Mouse (Mus musculus) erythroblast, embryonic 14.5 days (primary cell): ENCODE data around the gene Gm6525. TPM values are rescaled to one million over a fixed set of nuclear protein-coding genes. Genes with fewer than 3 reads are reported as not detected.

ENCODE experiments used
- H3K27me3 ChIP-seq: 2 replicates; pipeline ENCODE4 v1.6.1; 2012; ENCODE audit warnings: inconsistent platforms; ENCODE audit not compliant: control insufficient read depth
- H3K36me3 ChIP-seq: 2 replicates; pipeline ENCODE4 v1.6.1; 2012; ENCODE audit warnings: mild to moderate bottlenecking, inconsistent platforms; ENCODE audit not compliant: control insufficient read depth
- H3K4me1 ChIP-seq: 2 replicates; pipeline ENCODE4 v1.6.1; 2012; ENCODE audit warnings: inconsistent platforms; ENCODE audit not compliant: control insufficient read depth
- H3K4me3 ChIP-seq: replicated peaks from 2 replicates; pipeline ENCODE3; 2012; ENCODE audit warnings: moderate library complexity, mild to moderate bottlenecking, inconsistent platforms
- H3K9me3 ChIP-seq: 2 replicates; pipeline ENCODE4 v1.6.1; 2012; ENCODE audit warnings: low read length, inconsistent platforms, mixed read lengths; ENCODE audit not compliant: control insufficient read depth
- GATA1 ChIP-seq: IDR thresholded peaks from 2 replicates; pipeline ENCODE4 v1.6.1; 2012; ENCODE audit warnings: low read length, inconsistent platforms, mixed read lengths
- TAL1 ChIP-seq: IDR thresholded peaks from 3 replicates; pipeline ENCODE4 v1.6.1; 2012; ENCODE audit warnings: low read length, inconsistent platforms, mixed read lengths
- polyA plus RNA-seq: library from polyadenylated mRNA; stranded (reverse); fragments of >175 nt; gene quantifications from 2 replicates; pipeline ENCODE4 v1.2.3, GENCODE M21; 2012

The Gm6525 gene
- polyA plus RNA-seq, 1 experiment: not detected

DNA sequence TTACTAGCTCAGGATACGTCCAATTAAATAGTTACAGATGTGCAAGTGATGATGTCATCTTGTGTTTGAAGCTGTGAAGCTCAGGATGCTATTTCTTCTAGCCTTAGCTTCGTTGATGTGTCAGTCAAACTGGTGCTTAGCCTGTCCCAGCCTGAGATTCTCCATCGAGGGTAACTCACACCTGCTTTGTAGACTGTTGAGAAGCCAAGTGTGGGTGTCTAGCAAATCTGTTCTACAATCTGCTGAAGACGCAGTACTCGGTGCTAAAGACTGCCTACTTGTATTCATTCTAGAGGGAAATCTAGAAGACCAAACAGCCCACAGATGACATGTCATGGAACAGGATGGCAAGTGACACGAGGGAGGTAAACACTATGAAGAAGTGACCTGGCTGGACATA lies 31.7 kb downstream of the Gm6525 start:
- H3K4me1 ChIP-seq: no peaks in the 10 kb centered on the region
- H3K4me3 ChIP-seq: no peak overlapping the region
- peaks cover 6% of the 10 kb centered on the region; the same call in 1 of the 2 replicates for H3K27me3 ChIP-seq
- TF ChIP-seq GATA1 (no peak), TAL1 (no peak)
- H3K36me3 ChIP-seq: no peaks in the 10 kb centered on the region; the same call in 1 of the 2 replicates
- H3K9me3 ChIP-seq: no peaks in the 10 kb centered on the region

GRCm38 (mm10) chr3:84206106-84206505 lies 32.2 kb downstream of the Gm6525 start:
- TF ChIP-seq TAL1 (no peak), GATA1 (no peak)
- H3K36me3 ChIP-seq: no peaks in the 10 kb centered on the region; the same call in 1 of the 2 replicates
- H3K4me3 ChIP-seq: no peak overlapping the region
- H3K27me3 ChIP-seq: peaks cover 6% of the 10 kb centered on the region; the same call in 1 of the 2 replicates
- no peaks in the 10 kb centered on the region for H3K9me3 ChIP-seq
- H3K4me1 ChIP-seq: no peaks in the 10 kb centered on the region

DNA sequence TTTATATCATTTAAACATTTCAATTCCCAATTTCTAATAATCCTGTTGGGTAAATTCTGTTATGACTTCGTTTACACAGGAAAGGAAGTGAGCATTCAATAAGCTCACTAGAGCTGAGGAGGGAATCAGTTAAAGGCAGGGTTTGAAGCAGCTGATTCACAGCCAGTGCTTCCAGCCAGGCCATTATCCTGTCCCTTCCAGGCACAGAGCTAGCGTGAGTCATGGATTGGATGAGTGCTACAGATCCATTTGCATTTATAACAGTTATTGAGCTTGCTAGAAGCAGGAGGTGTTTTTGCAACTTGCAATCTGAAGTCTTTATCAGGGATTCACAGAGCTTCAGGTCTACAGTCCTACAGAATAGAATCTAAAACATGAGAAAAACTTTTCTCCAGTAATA lies 33.5 kb downstream of the Gm6525 start:
- Histone ChIP-seq H3K4me1 (no peaks in the 10 kb centered on the region), H3K9me3 (no peaks in the 10 kb centered on the region), H3K4me3 (no peak overlapping the region), H3K27me3 (peaks cover 4% of the 10 kb centered on the region; the same call in 1 of the 2 replicates), H3K36me3 (no peaks in the 10 kb centered on the region; the same call in 1 of the 2 replicates)
- TF ChIP-seq TAL1: no peak
- no peak for TF ChIP-seq GATA1

GRCm38 (mm10) chr3:84208475-84208874 lies 34.6 kb downstream of the Gm6525 start:
- Histone ChIP-seq H3K9me3 (no peaks in the 10 kb centered on the region), H3K4me1 (no peaks in the 10 kb centered on the region), H3K4me3 (no peak overlapping the region), H3K27me3 (peaks cover 4% of the 10 kb centered on the region; the same call in 1 of the 2 replicates), H3K36me3 (no peaks in the 10 kb centered on the region; the same call in 1 of the 2 replicates)
- TF ChIP-seq GATA1: no peak
- TF ChIP-seq TAL1: no peak

- no peak for TF ChIP-seq GATA1
- no peak for TF ChIP-seq TAL1
- H3K4me1 ChIP-seq: no peaks in the 10 kb centered on the region
- no peak overlapping the region for H3K4me3 ChIP-seq
- no peaks in the 10 kb centered on the region; the same call in 1 of the 2 replicates for H3K36me3 ChIP-seq
- H3K27me3 ChIP-seq: peaks cover 4% of the 10 kb centered on the region; the same call in 1 of the 2 replicates
- no peaks in the 10 kb centered on the region for H3K9me3 ChIP-seq
Measured at GRCm38 (mm10) chr3:84208917-84209513, 35.1 kb downstream of the Gm6525 start.

DNA sequence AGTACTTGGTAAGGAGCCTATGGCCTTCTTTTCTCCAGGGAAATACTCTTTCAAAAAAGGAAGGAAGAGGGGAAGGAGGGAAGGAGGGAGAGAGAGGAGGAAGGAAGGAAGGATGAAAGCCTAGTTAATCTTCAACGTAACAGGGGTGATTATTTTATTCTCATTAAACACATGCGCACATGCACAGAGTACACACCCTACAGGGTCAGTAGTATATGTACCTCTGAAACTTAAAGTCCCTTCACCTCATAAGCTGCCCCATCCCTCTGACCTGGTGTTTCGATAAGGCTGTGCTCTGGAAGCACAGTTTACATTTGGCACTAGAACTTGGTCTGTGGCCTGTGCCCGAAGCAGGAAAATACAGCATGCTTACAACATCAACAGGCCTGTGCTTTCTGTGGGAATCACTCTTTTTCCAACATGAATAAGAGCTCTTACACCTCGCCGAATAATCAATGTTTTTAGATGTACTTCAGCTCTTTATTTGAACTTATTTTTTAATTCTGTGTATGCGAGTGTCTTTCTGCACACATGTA lies 37.5 kb downstream of the Gm6525 start:
- H3K4me3 ChIP-seq: no peak overlapping the region
- H3K27me3 ChIP-seq: peaks cover 4% of the 10 kb centered on the region; the same call in 1 of the 2 replicates
- H3K9me3 ChIP-seq: no peaks in the 10 kb centered on the region
- TF ChIP-seq GATA1 (no peak), TAL1 (no peak)
- no peaks in the 10 kb centered on the region for H3K4me1 ChIP-seq
- H3K36me3 ChIP-seq: no peaks in the 10 kb centered on the region; the same call in 1 of the 2 replicates

DNA sequence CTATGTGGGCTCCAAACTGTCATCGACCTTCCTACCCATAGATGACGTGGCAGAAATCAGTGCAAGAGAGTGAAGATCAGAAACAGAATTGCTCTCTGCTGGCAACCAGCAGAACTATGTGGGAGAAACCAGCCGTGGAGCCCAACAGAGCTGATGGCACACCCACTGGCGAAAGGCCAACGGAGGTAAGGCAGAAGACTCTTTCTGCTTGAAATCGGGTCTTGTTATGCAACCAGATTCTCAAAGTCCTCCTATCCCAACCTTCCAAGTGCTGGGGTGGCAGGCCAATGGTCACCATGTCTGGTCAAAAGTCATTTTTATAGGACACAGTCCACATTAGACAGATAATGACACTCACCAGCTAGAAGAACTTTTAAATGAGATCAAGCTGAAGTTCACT lies 40.6 kb downstream of the Gm6525 start:
- Histone ChIP-seq H3K9me3 (no peaks in the 10 kb centered on the region), H3K4me3 (no peak overlapping the region), H3K27me3 (peaks cover 21% of the 10 kb centered on the region), H3K36me3 (no peaks in the 10 kb centered on the region), H3K4me1 (no peaks in the 10 kb centered on the region)
- TF ChIP-seq GATA1 (no peak), TAL1 (no peak)

DNA sequence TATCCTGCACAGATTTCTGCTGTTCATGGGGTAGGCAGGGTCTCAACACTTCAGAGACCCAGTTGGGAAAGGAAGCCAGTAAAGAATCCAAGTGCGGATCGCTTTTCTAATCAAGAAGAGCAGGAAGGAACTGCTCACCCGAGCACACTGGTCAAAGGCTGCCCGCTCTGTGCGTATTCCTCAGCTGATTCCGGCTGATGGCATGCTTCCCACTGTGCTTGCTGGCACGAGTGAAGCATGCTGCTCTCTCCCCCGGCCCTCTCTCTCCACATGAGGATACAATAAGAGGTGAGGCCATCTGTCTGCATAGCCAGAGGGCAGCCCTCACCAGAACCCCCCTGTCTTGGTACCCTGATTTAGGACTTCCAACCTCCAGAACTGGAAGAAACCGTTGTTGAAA lies 41.3 kb downstream of the Gm6525 start:
- Histone ChIP-seq H3K4me1 (no peaks in the 10 kb centered on the region), H3K27me3 (peaks cover 27% of the 10 kb centered on the region), H3K36me3 (no peaks in the 10 kb centered on the region), H3K4me3 (no peak overlapping the region), H3K9me3 (no peaks in the 10 kb centered on the region)
- TF ChIP-seq GATA1: no peak
- no peak for TF ChIP-seq TAL1

- no peak overlapping the region for H3K4me3 ChIP-seq
- no peaks in the 10 kb centered on the region for H3K9me3 ChIP-seq
- peaks cover 33% of the 10 kb centered on the region for H3K27me3 ChIP-seq
- TF ChIP-seq TAL1 (no peak), GATA1 (no peak)
- H3K4me1 ChIP-seq: no peaks in the 10 kb centered on the region
- no peaks in the 10 kb centered on the region for H3K36me3 ChIP-seq
Measured at GRCm38 (mm10) chr3:84215743-84216360, 41.9 kb downstream of the Gm6525 start.
